Mouse (Mus musculus) urinary bladder, postnatal 25 days (tissue): Measurements from ENCODE around the gene Ogn.

Source experiments
- DNase-seq: peaks from one replicate; pipeline ENCODE4 v3.0.0; 2022; ENCODE audit warnings: low spot score

Ogn gene

GRCm38 (mm10) chr13:49644731-49645529 lies 37.1 kb downstream of the Ogn start:
- DNase-seq: no peak

GRCm38 (mm10) chr13:49646019-49646418 lies 38.2 kb downstream of the Ogn start:
- DNase-seq: no peak

GRCm38 (mm10) chr13:49651136-49651535 lies 43.3 kb downstream of the Ogn start:
- no peak for DNase-seq

- DNase-seq: no peak
These were observed 44.0 kb downstream of the Ogn start for GRCm38 (mm10) chr13:49651781-49652351.

GRCm38 (mm10) chr13:49652481-49653179 lies 44.8 kb downstream of the Ogn start, which contains the start of the genes Cenpp and Nol8:
Gene Cenpp (minus strand): TSS chr13:49652785.
Gene Nol8 (plus strand): TSS chr13:49653078.
- DNase-seq: peak; percentile 98

GRCm38 (mm10) chr13:49653180-49653541 lies 45.3 kb downstream of the Ogn start:
- no peak for DNase-seq
